Mouse (Mus musculus): ENCODE measurements at regions not wholly inside any gene's neighbourhood (a gene's known extent, or its start where the extent isn't known, plus 50 kb on each side); places are given as distances from the start of the nearest gene placed in this dataset.

DNA sequence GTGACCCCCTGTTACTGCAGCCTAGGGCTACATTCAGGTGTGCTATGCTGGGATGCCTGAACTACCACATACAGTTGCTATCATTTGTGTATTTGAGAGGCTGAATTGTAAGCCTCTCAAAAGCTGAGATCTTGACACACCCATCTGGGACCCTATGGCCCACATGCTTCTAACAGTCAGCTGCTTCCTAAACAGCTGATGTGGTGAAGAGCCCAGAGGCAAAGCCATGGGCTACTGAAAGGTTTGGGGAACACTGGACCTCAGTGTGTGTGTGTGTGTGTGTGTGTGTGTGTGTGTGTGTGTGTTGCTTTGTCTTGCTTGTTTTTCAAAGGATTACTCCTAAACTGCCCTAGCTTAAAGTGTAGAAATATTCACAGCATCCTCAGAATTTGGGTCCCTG lies 75.0 kb downstream of the Lbh start:
- no peak for ATAC-seq (ENCODE audit: insufficient number of reproducible peaks, insufficient read depth, low FRiP score, low TSS enrichment)
- Histone ChIP-seq H3K36me3 (no peaks in the 10 kb centered on the region), H3K4me3 (no peak overlapping the region), H3K4me2 (replicated peaks) (no peak overlapping the region), H3K9me3 (no peaks in the 10 kb centered on the region), H3K27ac (no peak overlapping the region), H3K4me1 (peaks cover 16% of the 10 kb centered on the region), H3K9ac (no peak overlapping the region), H3K27me3 (no peaks in the 10 kb centered on the region)

DNA sequence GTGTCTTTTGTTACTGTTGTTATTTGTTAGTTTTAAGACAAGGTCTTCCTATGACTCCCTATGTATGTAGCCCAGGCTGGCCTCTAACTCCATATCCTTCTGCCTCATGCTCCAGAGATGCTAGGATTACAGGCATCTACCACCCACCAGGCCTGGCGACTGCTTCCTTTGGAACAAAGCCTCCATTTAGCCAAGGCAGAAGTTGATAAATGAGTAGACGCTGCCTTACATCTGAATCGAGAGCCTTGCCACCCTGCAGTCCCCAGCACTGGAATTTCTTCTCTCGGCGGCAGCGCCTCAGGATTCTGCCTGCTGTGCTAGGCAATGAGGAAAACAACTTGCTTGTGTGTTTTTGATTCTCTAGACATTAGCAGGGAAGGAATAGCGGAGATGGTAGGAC lies 75.5 kb downstream of the Lbh start:
- Histone ChIP-seq H3K4me1 (peaks cover 16% of the 10 kb centered on the region), H3K9me3 (no peaks in the 10 kb centered on the region), H3K4me2 (replicated peaks) (no peak overlapping the region), H3K27ac (no peak overlapping the region), H3K36me3 (no peaks in the 10 kb centered on the region), H3K27me3 (no peaks in the 10 kb centered on the region), H3K9ac (no peak overlapping the region), H3K4me3 (no peak overlapping the region)
- 33% methylated on average over 7 of the region's 7 CpGs for WGBS
- ATAC-seq (ENCODE audit: insufficient number of reproducible peaks, insufficient read depth, low FRiP score, low TSS enrichment), result no peak

DNA sequence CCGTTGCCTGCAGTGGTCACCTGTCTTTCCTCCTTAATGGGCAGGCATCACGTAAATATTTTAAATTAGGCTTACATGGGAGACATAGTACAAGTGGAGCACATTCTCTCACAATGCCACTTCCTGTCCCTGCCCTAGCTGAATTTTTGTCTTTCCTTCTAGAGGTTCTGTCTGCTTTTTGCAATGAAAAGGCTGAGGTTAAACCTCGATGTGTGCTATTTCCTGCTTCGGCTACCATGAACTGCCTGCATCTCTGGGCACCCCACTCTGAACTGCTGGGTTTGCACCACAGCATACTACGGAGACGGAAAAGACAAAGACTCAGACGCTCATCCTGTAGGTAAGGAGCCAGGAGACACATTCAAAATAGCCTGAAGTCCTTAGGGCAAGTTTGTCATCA lies 78.4 kb downstream of the Lbh start:
- no peak for ATAC-seq (ENCODE audit: insufficient number of reproducible peaks, insufficient read depth, low FRiP score, low TSS enrichment)
- Histone ChIP-seq H3K4me1 (peaks cover 16% of the 10 kb centered on the region), H3K27me3 (no peaks in the 10 kb centered on the region), H3K9me3 (no peaks in the 10 kb centered on the region), H3K4me2 (replicated peaks) (no peak overlapping the region), H3K27ac (no peak overlapping the region), H3K4me3 (no peak overlapping the region), H3K36me3 (no peaks in the 10 kb centered on the region), H3K9ac (no peak overlapping the region)
- 55% methylated on average over 7 of the region's 7 CpGs for WGBS

DNA sequence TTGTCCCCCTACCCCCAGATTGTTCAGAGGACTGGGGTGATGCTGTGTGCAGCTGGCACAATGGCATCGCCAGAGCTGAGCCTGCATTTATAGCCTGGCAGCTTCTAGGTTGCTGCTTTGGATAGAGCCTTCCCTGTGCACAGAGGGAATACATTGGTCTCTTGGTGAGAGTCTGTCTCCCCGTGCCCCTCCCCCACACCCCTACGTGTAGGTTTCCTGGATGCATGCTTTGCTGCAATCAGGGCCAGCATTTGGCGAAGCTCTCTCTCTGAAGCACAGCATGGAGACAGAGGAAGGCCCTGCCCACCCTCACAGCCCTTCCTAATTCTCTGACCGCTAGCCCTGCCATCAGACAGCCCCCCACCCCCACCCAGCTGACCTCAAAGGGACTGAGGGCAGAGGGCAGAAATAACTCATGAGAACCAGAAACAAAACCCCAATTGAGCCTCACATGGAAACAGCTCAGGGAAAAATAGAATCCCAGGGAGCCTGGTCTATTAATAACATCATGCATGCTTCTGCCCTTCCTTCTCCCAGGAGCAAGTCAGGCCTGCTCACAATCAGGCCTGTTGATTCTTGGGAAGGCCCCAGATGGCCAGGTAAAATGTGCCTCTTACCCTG lies 79.3 kb downstream of the Lbh start:
- Histone ChIP-seq H3K9me3 (no peaks in the 10 kb centered on the region), H3K36me3 (no peaks in the 10 kb centered on the region), H3K4me2 (replicated peaks) (no peak overlapping the region), H3K27ac (peak overlapping the region; percentile 24; the same call in 1 of the 2 replicates), H3K9ac (0 out of 2 replicates have a peak overlapping the region, but pooled peaks have one; percentile 7), H3K4me1 (peaks cover 16% of the 10 kb centered on the region), H3K4me3 (no peak overlapping the region), H3K27me3 (no peaks in the 10 kb centered on the region)
- ATAC-seq (ENCODE audit: insufficient number of reproducible peaks, insufficient read depth, low FRiP score, low TSS enrichment), result peak; percentile 75
- 6% methylated on average over 5 of the region's 5 CpGs for WGBS

DNA sequence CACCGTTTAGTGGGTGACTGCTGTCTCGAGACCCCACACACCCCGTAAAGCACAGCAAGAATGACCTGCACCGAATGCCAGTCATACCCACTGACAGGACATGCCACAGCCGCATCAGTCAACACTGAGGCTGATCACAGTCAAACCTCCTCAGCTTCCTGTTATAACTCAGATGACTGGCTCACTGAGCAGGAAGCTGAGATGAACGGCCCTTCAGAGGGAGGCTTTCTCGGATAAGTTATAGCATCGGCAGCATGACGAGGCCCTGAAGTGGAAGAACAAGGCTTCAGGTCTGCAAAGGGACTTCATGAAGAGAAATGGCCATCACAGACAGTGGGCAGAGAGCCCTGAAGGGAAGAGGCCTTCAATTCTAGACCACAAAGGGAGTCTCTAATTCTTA lies 87.0 kb downstream of the Lbh start:
- H3K9me3 ChIP-seq, result no peaks in the 10 kb centered on the region
- H3K36me3 ChIP-seq, result no peaks in the 10 kb centered on the region
- no peak for ATAC-seq (ENCODE audit: insufficient number of reproducible peaks, insufficient read depth, low FRiP score, low TSS enrichment)
- no peak overlapping the region for H3K4me2 ChIP-seq (replicated peaks)
- whole genome bisulfite sequencing, result 86% methylated on average over 9 of the region's 9 CpGs
- no peaks in the 10 kb centered on the region for H3K27me3 ChIP-seq
- H3K4me3 ChIP-seq, result no peak overlapping the region
- no peak overlapping the region for H3K27ac ChIP-seq
- H3K4me1 ChIP-seq, result no peaks in the 10 kb centered on the region
- no peak overlapping the region for H3K9ac ChIP-seq

DNA sequence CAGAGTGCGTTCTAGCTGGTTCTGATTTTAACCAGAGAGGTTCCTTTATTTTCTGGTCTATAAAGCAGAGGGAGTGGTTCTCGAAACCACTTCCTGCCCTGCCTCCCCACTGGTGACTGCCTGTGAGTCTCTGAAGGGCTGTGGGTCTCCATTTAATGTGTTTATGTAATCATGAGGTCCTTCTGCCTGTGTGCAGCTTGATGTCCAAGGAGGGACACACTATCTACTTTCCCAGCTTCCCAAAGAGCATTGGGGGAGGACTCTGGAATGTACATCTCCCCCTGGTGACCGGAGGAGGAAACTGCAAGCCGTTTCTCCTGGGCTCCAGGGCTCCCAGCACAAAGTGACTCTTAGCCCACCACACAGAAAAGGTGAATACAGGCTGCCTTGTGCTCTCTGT lies 90.8 kb downstream of the Lbh start:
- no peak overlapping the region for H3K4me3 ChIP-seq
- no peak overlapping the region for H3K9ac ChIP-seq
- ATAC-seq (ENCODE audit: insufficient number of reproducible peaks, insufficient read depth, low FRiP score, low TSS enrichment), result no peak
- H3K9me3 ChIP-seq, result no peaks in the 10 kb centered on the region
- no peaks in the 10 kb centered on the region for H3K27me3 ChIP-seq
- no peak overlapping the region for H3K27ac ChIP-seq
- H3K4me2 ChIP-seq (replicated peaks), result no peak overlapping the region
- 57% methylated on average over 4 of the region's 4 CpGs for whole genome bisulfite sequencing
- H3K4me1 ChIP-seq, result peaks cover 22% of the 10 kb centered on the region
- no peaks in the 10 kb centered on the region for H3K36me3 ChIP-seq

DNA sequence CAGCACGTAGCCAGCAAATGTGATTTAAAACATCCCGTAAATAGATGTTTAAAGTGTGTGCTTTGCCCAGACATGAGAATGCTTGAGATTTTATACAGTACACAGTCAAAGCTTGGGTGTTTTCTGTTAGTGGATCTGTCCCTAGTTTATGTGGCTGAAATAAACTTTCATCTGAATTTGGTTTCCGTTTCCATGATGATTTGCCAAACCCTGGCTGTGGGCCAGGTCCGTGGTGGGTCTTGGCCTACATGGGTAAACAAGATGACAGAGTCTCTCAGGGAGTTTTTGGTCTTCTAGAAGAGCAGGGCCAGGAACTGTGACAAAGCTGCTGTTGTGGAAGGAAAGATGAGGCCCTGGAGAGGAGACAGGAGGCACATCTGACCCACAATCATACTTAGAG lies 91.9 kb downstream of the Lbh start:
- Histone ChIP-seq H3K4me3 (no peak overlapping the region), H3K4me2 (replicated peaks) (no peak overlapping the region), H3K27ac (0 out of 2 replicates have a peak overlapping the region, but pooled peaks have one; percentile 46), H3K9ac (no peak overlapping the region), H3K36me3 (no peaks in the 10 kb centered on the region), H3K27me3 (no peaks in the 10 kb centered on the region), H3K9me3 (no peaks in the 10 kb centered on the region), H3K4me1 (peaks cover 25% of the 10 kb centered on the region)
- no peak for ATAC-seq (ENCODE audit: insufficient number of reproducible peaks, insufficient read depth, low FRiP score, low TSS enrichment)
- 73% methylated on average over 4 of the region's 4 CpGs for WGBS

DNA sequence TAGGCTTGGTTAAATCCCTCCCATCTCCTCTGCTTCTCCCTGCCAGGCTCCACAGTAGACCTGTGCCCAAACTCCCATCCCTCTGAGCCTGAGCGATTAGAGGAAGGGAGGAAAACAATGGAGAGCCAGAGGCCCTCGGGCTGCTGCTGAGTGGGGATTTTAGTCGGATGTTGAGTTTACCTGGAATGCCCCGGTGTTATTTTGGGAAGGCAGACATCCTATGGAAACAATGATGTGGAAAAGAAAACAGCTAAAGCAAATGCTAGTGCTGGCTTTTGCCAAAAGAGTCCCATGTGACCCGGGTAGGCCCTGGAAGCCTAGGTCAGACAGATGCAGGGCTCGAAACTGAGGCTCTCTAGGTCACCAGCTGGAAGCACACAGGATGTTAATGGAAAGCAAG lies 94.3 kb downstream of the Lbh start:
- no peaks in the 10 kb centered on the region for H3K36me3 ChIP-seq
- H3K27me3 ChIP-seq, result no peaks in the 10 kb centered on the region
- no peak overlapping the region for H3K4me3 ChIP-seq
- H3K4me2 ChIP-seq (replicated peaks), result no peak overlapping the region
- no peak overlapping the region for H3K27ac ChIP-seq
- no peaks in the 10 kb centered on the region for H3K9me3 ChIP-seq
- WGBS, result 25% methylated on average over 6 of the region's 6 CpGs
- H3K9ac ChIP-seq, result no peak overlapping the region
- ATAC-seq (ENCODE audit: insufficient number of reproducible peaks, insufficient read depth, low FRiP score, low TSS enrichment), result no peak
- peaks cover 25% of the 10 kb centered on the region for H3K4me1 ChIP-seq

DNA sequence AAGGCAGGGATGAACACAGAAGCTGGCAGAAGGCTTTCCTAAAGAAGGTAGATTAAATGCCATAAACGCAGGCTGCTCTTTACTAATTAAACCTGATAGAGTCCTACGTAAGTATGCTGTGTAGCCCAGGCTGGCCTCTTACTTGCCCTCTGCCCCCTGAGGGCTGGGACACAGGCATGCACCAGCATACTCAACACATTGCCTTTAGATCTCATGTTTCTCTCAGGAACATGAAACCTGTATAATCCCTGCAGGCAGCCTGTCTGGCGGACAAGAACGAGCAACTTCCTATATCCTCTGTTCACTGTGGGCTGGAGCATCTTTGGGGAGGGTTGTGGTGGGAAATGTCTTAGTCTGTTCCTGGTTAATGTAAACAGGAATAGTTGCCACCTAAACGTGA lies 94.8 kb upstream of the Lclat1 start:
- Histone ChIP-seq H3K27me3 (no peaks in the 10 kb centered on the region), H3K4me3 (no peak overlapping the region), H3K9me3 (no peaks in the 10 kb centered on the region), H3K4me1 (peaks cover 25% of the 10 kb centered on the region), H3K36me3 (no peaks in the 10 kb centered on the region), H3K4me2 (replicated peaks) (no peak overlapping the region), H3K27ac (peak overlapping the region; percentile 46; the same call in 1 of the 2 replicates), H3K9ac (no peak overlapping the region)
- WGBS, result 14% methylated on average over 5 of the region's 5 CpGs
- no peak for ATAC-seq (ENCODE audit: insufficient number of reproducible peaks, insufficient read depth, low FRiP score, low TSS enrichment)

DNA sequence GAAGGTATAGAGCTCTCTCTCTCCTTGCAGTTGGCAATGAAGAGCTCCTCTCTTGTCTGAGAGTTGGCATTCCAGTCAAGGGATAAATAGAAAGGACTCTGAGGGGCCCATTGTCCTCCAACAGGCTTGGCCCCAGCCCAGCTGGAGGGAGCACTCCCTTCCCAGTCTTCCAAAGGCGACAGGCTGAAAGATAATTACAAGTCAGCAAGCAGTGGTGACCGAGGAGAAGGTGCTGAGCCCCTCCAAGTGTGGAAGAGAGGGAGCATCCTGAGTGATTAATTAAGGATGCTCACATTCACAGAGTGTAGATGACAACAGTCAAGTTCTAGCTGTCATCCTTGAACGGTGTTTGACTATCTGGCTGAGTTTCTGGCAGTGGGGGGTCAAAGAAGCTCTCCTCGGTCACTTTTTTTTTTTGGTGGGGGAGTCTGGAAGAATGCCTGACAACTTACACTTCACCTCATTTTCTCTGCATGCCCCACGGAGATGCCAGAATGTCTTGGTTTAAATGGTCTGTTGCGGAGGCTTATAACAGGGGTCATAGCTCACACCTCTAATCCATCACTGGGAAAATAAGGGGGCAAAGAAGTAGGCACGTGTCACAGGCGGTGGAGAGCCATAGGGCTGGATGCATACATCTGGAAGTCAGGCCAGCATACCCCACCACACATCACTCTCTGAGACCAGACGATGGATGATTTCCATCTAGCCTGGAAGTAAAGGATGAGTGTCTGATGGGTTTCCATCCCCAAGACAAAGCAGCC lies 93.5 kb upstream of the Lclat1 start:
- H3K36me3 ChIP-seq, result no peaks in the 10 kb centered on the region
- no peaks in the 10 kb centered on the region for H3K9me3 ChIP-seq
- H3K4me1 ChIP-seq, result peaks cover 25% of the 10 kb centered on the region
- no peak overlapping the region for H3K4me3 ChIP-seq
- H3K27me3 ChIP-seq, result no peaks in the 10 kb centered on the region
- no peak overlapping the region for H3K9ac ChIP-seq
- no peak overlapping the region for H3K27ac ChIP-seq
- 61% methylated on average over 9 of the region's 9 CpGs for WGBS
- no peak overlapping the region for H3K4me2 ChIP-seq (replicated peaks)
- ATAC-seq (ENCODE audit: insufficient number of reproducible peaks, insufficient read depth, low FRiP score, low TSS enrichment), result no peak

DNA sequence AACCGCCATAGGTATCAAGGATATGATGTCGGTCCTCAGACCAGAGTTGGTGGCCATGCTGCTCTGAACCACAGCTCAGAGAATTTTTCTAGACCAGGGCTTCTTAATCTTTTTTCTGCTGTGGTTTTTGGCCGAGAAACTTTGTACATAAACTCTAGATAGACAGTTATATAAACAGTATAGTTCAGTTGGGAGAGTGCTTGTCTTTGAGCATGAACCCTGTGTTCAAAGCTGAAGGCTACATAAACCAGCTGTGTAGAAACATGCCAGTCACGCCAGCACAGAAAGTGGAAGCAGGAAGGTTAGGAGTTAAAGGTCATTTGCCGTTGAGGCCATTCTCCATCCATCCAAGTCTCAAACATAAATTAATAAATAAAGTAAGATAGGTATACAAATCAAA lies 90.6 kb upstream of the Lclat1 start:
- Histone ChIP-seq H3K4me3 (no peak overlapping the region), H3K9me3 (no peaks in the 10 kb centered on the region), H3K36me3 (no peaks in the 10 kb centered on the region), H3K4me2 (replicated peaks) (no peak overlapping the region), H3K27me3 (no peaks in the 10 kb centered on the region), H3K27ac (no peak overlapping the region), H3K9ac (no peak overlapping the region), H3K4me1 (peaks cover 20% of the 10 kb centered on the region)
- 82% methylated on average over 5 of the region's 5 CpGs for WGBS
- no peak for ATAC-seq (ENCODE audit: insufficient number of reproducible peaks, insufficient read depth, low FRiP score, low TSS enrichment)

DNA sequence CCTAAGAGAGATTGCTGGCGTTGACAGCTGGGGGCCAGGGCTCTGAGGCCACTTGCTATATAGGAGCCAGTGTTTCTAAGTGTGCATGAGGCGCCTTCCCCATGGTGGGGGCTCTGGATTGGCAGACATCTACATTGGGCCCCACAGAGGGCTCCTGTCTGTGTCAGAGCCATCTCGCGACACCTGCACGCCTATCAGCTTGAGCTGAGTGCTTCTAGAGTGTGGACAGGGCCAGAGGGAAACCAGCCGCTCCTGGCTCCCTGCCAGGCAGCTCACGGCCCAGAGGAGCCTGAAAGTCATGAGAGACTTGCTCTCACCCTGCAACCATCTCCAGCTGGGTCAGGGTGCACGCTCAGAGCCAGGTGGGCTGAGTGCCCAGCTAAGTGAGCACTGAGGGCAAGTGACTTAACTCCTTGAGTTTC lies 85.1 kb upstream of the Lclat1 start:
- ATAC-seq (ENCODE audit: insufficient number of reproducible peaks, insufficient read depth, low FRiP score, low TSS enrichment), result peak; percentile 50
- H3K9ac ChIP-seq, result no peak overlapping the region
- whole genome bisulfite sequencing, result 62% methylated on average over 8 of the region's 8 CpGs
- no peak overlapping the region for H3K4me2 ChIP-seq (replicated peaks)
- no peak overlapping the region for H3K27ac ChIP-seq
- H3K36me3 ChIP-seq, result no peaks in the 10 kb centered on the region
- no peak overlapping the region for H3K4me3 ChIP-seq
- H3K27me3 ChIP-seq, result no peaks in the 10 kb centered on the region
- peaks cover 11% of the 10 kb centered on the region; the same call in 1 of the 2 replicates for H3K4me1 ChIP-seq
- no peaks in the 10 kb centered on the region for H3K9me3 ChIP-seq

Measured in embryonic facial prominence, embryonic 12.5 days (tissue).